Mouse (Mus musculus) retina, embryonic 14.5 days (tissue): ENCODE results near the gene Tenm2.
A peak's percentile ranks its signal among the peaks of the same experiment; 100 is the strongest.

ENCODE experiments used
- DNase-seq: peaks from one replicate; pipeline ENCODE4 v3.0.0-alpha.2; 2015; ENCODE audit warnings: low spot score

The Tenm2 gene

DNA sequence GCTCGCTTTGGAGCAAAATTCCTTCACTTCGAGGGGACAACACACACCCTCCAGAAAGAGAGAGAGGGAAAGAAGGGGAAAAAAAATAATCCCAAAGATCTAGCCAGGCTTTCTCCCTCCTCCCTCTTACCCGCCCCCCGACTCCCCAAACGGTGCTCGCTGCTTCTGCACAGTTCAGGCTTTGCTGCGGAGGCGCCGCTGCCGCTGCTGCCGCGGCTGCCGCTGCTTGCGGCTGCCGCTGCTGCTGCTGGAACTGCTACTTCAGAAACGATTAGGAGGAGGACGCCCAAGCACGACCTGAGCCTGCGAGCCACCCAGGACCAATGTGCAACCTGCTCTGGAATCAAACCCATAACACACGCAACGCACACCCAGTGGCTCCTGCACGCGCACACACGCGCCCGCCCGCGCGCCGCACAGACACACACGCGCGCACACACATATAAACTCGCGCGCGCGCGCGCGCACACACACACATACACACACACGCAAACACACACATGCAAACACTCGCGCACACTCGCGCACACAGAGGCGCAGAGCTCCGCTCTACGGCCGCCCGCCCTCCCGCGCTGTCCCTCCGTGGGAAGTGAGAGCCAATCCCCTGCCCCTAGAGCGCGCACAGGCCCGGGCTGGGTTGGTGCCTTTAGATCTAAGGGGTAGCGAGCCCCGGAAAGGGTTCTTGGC lies at the start of gene Tenm2:
TSS of gene Tenm2 (minus strand) at position 51 of the 687 bp plus-strand sequence.
- DNase-seq = peak; percentile 79

DNA sequence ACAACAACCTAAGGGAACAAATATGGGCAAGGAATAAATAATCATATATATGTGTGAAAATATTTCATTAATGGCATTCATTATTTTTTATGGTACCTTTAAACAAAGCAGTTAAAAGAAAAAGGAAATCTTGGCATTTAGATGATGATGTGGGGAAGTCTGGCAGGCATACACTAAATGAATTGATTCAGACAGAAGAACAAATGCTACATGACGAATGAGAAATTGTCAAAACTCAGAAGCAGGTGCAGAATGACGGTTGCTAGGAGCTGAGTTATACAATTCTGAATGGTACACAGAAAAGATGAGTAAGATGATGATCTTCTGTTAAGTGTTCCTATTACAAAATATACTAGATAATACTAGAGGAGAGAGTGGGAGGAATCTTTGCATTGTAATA lies 49.4 kb upstream of the Tenm2 start:
- DNase-seq = no peak

DNA sequence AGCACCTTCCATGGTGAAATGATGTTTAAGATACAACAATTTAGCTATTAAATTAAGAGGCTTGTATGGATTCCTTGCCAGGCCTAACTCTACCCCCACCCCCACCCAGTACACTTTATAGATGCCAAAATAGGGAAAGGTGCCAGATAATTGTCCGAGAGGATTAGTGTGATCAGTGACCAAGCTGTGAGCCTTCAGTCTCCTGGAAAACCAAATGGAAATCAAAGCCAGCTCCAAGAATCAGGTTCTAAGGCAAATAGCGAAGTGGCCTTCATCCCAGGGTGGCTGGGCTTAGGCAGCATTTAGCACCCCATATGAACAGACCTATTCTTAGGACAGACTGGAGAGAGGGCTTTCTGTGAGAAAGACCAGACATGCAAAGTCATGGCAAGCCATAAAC lies 13.0 kb upstream of the Tenm2 start:
- no peak for DNase-seq

DNA sequence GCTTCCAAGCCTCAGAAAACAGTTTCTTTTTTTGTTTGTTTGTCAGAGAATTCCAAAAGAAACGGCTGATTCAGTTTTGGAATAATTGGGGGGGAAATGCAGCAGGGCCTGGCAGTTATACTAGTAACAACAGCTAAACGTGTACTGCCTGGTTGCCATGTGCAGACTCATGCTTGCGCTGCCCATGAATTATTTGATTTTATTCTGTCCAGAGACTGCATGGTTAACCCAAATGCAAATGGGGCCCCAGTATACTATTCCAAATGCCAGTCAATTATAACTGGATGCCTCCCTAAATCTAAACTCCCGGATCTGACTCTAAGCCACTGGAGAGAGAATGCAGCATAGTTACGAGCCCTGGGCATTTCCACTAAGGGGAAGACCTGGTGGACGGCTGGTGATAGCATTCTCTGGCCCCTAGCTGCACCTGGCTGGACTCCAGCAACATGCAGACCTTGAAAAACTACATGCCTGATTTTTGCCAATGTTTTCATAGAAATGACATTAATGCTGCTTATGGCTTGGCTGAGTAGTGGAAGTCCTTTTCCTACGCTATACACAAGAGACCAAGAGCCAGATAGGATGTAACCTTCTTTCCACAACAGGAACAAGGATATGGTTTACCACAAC lies 1.4 kb upstream of the Tenm2 start:
- DNase-seq = no peak

DNA sequence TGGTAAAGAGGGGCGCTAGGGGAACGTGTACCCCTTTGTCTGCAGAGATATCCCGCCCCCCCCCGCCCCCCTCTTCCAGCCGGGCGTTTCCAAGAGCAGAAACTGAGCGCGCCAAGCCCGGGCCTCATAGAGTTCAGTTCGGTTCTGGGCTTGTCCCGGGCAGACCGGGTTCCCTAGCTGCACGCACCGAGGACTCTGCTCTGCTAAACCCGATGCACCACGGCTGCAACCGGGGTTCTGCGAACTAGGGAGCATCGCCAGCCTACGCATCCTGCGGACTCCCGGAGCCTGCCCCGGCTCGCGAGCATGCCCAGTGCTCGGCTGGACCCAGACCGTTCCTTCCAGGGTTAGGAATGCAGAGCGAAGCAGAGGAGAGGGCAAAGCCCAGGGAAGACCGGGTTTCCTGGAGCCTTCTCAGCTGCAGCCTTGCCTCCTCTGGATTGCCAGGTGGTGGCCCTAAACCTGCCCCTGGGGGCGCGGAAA lies 878 bp upstream of the Tenm2 start:
- DNase-seq = peak; percentile 68

DNA sequence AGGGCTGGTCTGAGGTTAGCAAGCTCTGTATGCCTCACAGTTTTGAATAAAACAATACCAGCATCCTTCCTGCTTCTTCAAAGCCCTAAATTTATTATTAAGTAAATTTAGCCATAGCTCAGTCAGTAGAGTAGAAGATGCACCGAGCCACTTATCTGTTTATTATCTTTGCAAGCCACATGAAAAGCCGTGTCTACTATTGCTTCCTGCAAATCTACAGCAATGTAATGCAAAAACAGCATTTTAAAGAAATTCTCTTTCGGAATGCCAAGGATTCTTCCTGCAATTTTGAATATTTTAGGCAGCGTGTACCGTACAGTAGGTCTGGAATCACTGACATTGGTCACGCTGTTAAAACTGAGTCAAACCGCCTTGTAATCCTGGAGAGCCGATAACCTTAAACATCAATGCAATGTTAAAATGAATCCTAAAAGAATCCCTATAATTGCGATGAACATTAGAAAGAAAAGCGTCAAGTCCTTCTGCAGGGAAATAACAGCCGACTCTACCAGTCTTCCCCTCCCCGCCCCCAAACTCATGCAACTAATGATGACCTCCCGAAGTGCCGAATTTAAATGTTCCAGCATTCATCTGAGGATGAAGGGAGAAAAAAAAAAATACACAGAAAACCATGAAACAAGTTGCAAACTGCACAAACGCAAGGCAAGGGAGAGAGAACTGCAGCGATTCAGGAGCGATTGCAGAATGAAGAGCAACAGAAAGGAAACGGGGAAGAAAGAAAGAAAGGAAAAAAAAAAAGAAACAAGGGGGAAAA lies 556 bp downstream of the Tenm2 start:
- DNase-seq = peak; percentile 38

DNA sequence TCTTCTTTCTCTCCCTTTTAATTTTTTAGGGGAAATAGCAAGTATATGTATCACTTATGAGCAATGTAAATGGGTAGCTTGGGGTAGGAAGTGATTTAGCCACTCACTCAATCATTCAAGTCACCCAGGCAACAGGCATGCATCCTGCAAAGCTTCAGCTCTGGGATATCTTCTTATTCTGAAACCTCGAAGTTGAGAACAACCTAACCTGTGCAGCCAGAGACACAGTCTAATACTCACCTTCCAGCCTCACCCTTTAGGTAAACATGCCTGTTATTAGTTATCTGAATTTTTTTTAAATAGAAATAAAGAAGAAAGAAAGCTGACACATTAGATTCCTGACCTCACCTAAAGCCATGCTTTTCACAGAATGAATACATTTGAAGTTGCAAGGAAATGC lies 8.4 kb downstream of the Tenm2 start:
- no peak for DNase-seq

DNA sequence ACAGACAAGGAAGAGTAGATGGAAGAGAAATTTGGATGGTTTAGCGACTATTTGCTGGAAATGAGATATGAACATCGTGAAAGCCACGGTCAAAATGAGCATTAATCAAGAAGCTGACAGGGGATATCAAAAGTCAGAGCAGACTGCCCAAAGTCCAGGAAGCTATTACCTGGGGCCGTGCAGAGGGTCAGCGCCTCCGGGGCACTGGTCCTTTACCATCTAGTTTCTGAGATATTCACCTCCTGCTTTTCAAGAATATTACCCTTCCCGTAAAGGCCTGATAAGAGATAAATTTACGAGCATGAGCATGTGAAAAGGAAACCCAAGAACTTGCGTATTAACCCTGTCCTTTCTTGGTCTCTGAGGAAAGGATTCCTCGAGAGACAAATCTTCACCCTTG lies 8.8 kb downstream of the Tenm2 start:
- no peak for DNase-seq

DNA sequence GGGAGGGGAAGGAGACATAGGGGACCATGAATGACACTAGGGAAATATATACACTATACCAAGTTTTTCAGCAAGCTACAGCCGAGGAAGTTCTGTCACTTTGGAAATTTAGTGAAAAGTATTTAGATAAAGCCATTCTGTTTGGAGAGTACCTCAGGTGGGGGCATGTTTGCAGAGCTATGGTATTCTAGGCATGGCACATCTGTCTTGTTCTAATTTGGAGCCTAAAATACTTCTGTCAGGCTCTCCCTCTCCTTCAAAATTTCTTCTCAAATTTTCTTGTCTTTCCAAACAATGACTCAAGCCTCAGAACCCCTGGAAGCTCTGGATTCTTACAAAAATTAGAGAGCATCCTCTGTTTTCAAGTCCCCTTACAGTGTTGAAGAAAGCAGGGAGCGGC lies 13.0 kb downstream of the Tenm2 start:
- DNase-seq = no peak

DNA sequence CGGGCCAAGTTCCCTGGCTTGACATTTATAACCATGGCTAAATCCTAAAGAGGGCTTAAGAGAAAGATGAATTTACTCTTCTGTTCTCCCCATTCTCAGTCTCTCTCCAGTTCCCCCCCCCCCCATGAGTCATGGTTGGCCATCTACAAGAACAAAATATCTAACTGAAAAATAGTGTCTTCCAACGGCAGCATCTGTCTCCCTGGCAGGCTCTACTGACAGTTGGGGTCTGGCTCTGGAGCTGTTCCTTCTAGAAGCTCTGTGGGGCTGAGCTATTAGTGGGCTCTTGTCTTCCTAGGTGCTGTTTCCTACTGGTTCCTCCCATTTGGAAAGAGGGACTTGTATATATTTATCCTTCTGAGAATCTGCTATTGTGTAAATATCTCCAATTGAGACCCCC lies 13.7 kb downstream of the Tenm2 start:
- no peak for DNase-seq

DNA sequence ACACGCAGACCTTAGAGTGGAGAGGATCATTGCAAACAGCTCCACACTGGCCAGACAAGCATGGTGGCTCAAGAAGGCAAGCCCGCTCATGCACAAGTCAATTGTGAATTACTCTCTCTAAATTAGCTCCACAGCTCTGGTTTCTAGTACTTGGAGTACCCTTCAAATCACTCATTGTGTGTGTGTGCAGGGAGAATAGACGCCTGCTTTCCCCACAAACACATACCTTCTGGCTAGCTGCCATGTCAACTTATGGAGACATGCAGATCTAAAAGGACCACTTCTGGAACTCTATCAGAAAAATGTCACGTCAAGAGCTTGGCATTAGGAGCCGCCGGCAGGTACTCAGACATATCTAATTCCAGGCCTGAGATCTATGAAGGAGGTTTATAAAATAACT lies 14.8 kb downstream of the Tenm2 start:
- DNase-seq = no peak

DNA sequence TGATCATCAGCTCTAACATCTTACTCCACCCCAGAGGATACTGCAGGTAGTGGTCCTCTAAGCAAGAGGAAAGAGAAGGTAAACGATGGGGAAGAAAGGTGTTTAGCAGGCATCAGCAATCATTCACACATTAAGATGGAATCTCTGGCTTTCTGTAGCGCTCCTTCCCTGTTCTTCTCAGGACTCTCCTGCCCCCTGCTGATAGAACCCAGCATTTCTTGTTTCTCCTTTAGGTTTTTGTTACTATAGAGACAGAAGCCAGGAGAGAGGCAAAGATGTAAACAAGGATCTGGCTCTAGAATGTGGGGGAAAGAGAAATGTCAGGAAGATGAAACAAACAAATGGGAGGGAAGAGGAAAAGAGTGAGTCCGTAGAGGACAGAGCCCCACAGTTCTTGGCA lies 49.6 kb downstream of the Tenm2 start:
- DNase-seq = peak; percentile 84

DNA sequence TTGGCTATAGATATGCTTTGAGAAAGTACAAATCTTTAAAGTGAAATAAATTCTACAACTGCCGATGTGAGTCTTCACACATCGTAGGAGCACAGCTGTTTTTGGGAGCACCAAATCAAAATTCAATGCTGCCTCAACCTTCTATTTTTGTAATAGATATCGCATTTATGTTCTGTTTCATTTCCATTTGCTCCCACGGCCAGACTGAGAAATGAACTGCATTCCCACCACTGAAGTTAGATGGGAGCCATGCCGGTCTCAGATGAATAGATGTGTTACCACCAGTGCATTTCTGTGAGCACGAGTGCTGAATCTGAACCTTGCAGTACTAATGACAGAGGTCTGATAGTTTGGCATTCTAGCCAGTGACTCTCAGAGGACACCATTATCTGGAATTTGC lies 58.3 kb downstream of the Tenm2 start:
- no peak for DNase-seq

DNA sequence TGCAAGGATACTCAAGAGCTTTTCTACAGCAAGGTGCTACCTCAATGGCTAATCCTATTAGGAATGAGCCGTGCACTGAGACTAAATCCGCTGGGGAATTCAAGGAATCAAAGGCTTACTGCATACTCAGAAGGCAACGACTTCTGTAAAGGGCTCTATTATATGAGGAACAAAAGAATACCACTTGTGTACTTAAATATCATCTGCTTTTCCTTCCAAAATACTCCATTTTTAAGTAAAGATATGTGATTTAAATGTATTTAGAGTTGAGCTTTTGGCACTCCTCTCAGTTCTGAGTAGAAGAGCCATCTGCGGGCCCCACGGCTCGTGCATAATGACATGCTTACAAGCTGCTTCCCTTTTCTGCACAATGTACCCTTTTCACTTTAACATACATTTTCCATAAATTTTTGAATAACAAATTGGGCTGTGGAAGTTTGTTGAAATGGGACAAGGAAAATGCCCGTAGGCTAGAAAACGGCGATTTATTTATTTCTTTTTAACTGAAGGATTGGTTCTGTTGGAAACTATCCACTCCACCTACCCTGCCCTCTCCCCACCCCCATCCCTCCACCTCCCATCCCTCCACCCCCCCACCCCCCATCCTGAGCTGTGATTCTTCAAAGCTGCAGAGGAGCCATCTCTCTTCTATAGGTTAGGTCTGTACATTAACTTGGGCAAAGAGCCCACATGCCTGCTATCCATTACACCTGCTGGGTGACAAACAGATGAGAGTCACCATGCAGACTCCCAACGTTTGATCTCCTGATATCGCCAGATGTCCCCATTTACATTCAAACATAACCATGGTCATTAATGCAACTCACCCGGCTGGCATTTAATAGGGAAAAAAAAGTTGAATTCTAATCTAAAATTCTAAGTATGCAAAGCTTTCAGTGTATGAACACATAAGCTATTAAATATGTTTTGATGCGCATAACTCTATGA lies 81.6 kb downstream of the Tenm2 start:
- DNase-seq = peak; percentile 54

DNA sequence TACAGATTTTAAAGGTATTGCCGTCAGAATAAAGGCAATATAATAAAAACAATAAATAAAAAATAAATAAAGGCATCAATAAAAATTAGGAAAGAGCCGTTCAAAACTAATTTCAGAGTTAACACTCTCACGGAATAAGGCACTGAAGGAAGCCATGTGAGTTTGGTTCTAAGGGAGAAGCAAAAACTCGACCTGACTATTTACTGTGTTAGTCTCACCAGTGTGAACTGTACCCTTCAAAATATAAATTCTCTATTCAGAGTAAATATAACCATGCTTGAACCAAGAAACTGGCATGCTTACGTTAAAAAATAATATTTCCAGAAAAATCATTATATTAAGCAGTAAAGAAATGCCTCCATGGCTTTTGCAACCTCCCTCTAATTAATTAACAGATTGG lies 82.4 kb downstream of the Tenm2 start:
- no peak for DNase-seq

DNA sequence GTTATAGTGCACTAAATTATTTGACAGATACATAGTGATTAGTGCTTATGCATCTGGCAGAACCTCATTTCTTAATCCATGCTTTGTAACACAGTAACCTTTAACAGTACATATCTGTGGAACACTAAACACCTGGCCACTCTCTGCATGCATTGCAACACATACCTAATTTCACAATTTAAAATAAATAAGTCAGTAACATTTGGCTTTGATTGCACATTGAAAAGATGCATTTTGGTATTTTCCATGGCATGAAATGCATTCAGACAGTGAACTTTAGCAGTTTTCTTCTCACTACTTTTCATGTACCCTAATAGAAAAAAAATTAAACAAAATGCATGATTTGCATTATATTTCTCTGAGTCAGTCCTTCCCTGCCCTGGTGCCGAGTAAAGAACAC lies 85.8 kb downstream of the Tenm2 start:
- no peak for DNase-seq

DNA sequence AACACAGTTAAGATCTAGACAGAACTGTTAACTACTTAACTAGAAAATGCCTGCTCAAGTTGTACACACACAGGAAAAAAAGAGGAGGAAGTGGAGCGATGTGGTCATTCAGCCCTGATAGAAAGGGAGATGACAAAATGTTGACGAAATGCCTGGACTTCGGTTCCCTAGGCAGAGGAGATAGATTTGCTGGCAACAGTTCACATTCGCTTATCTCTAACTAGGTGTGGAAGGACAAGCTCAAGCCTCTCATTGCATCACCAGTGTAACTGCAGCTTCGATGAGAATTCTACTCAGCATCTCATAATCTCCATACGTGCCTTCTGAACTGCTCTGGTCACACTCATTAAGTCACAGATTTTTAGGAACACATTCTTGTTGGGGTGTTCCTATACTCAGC lies 91.8 kb downstream of the Tenm2 start:
- no peak for DNase-seq

DNA sequence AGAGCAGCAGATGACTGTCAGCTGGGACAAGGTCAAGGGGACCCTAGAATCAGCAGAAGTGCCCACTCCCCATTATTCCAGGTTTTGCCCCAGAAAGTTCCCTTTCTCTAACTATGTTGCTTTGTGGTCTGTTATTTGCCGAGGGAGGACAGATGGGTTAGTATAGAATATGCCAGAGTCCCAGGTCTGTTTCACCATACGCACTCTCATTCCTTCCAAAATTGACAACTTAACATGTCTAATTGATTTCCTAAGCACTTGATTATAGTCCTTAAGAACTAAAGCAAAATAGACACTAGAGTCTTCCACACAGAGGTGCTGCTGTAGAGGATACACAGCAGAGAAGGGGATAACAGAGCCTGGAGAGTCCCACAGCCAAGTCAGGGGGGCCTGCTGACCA lies 92.3 kb downstream of the Tenm2 start:
- DNase-seq = no peak

DNA sequence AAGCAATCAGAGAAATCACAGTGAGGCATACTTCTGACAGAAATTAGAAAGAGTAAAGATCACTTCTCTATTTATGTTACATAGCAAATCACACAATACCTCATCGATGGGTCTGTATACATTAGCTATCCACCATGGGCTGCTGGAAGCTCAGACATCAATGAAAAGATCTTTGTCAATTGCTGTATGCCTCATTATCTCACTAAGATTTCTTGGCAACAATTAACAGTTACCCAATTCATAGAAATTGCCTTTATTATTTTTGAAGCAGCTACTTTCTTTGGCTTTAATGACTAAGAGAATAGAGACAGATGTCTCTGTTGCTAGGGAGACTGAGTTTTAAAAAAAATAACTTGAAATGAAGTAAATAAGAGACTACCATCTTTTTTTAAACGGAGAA lies 106.9 kb downstream of the Tenm2 start:
- no peak for DNase-seq

DNA sequence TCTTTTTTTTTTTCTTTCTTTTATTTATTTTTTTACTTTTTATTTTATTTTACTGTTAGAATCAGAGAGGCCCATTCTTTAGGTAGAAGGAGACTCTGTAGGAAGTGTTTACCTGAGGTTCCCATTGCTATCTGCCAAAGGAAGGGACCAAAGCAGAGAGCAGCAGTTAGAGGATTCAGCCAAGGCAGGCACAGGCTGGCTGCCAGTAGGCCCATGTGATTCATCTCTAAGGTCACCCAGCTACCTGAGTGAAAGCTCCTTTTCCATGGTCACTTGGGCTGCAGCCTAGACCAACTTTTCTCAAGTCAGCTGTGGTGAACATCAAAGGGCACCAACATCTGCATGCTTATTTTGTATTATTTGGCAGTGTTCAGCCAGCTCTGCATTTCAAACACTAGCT lies 117.7 kb downstream of the Tenm2 start:
- no peak for DNase-seq

DNA sequence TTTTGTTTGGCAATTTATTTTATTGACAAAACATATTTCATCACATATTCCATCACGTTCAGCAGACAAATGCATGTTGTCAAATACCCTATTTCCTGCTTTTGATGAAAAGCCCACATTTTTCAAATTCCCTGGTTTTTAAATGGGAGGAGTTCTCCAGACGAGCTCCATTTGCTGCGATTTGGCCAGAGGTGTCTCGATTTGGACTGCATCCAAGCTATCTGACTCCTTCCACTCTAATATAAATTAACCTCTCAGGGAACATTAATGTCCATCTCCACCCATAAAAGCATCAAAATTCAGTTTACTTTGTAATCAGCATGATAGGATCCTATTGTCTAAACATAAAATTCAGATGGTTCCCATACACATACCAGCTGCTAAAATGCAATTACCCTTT lies 120.6 kb downstream of the Tenm2 start:
- DNase-seq = no peak

DNA sequence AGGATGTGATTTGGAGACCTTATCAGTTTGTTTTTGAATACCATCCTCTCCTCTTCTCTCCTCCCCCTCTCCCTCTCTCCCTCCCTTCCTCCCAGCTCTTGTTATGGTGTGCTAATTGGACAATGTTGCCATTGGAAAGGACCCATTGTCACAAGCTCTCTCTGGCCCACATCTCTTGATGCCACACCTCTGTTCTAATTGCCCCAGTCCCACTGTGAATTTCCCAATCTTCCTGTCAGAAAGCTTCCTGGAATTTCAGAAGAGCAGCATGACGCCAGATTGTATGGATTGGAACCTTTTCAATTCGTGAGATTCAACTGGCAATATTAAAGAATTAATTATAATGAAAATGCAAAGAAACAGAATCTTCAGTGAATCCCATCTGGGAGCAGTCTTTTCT lies 128.7 kb downstream of the Tenm2 start:
- peak; percentile 12 for DNase-seq
